8 mouse cellular contexts compared by ENCODE assay signal in the genomic region with DNA sequence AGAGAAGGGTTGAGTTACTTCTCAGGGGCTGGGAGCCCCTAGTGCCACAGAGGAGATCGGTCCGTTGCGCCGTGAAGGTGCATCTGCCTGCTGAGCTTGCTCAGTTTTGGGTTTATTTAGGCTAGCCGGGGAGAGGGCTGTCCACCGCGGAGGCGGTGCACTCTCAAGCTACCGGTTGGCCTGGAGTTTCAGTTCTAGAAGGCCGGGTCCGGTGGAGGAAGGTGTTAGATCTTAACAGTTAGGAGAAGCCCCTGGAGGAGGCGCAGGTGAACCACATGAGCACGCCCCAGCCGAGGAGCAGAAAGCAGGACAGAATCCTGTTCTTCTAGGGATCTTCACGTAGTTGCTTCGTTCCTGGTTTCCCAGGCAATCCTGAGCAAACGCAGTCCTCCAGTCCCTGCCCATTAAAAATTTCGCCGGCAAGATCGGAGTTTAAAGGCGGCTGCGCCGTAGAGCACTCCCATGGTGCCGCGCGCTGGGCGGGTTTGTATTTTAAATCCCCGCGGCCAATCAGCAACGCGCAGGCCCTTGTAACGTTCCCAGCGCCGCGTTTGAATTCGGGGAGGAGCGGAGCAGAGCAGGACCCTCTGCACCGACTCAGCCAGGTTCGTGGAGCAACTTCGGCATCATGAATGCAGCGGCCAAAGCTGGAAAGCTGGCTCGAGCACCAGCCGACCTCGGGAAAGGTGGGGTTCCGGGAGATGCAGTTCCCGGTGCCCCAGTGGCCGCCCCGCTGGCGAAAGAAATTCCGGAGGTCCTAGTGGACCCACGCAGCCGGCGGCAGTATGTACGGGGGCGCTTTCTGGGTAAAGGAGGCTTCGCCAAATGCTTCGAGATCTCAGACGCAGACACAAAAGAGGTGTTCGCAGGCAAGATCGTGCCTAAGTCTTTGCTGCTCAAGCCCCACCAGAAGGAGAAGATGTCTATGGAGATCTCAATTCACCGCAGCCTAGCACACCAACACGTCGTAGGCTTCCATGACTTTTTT. TPM values are rescaled to one million over a fixed set of nuclear protein-coding genes. Genes with fewer than 3 reads are reported as not detected.
DNase-seq lines count a peak whose midpoint lies in the region; ATAC-seq and TF ChIP-seq lines count a peak whose summit lies in the region.

A gene (plus strand): TSS at position 525 of the 988 bp plus-strand sequence.

- H3K4me1 ChIP-seq in embryonic facial prominence, embryonic 13.5 days = peaks cover 40% of the 10 kb centered on the region
- no peaks in the 10 kb centered on the region for H3K4me1 ChIP-seq in kidney, adult 2 months (ENCODE audit: control insufficient read depth, insufficient read depth, low read length)
- H3K4me1 ChIP-seq in limb, embryonic 12.5 days (replicated peaks) = peaks cover 31% of the 10 kb centered on the region
- peaks cover 28% of the 10 kb centered on the region for H3K4me1 ChIP-seq in midbrain, embryonic 15.5 days

- H3K4me3 ChIP-seq in embryonic facial prominence, embryonic 13.5 days = peak within 1 kb of the TSS; percentile 81
- peak within 1 kb of the TSS; percentile 77 for H3K4me3 ChIP-seq in kidney, adult 2 months (ENCODE audit: insufficient read depth, low read depth, low read length)
- H3K4me3 ChIP-seq in limb, embryonic 12.5 days (replicated peaks) = peak within 1 kb of the TSS; percentile 72
- H3K4me3 ChIP-seq in midbrain, embryonic 15.5 days = peak within 1 kb of the TSS; percentile 62

- peak within 1 kb of the TSS; percentile 82 for H3K9ac ChIP-seq in embryonic facial prominence, embryonic 13.5 days
- H3K9ac ChIP-seq in limb, embryonic 12.5 days (replicated peaks) = peak within 1 kb of the TSS; percentile 70
- peak within 1 kb of the TSS; percentile 54 for H3K9ac ChIP-seq in midbrain, embryonic 15.5 days

- H3K27ac ChIP-seq in embryonic facial prominence, embryonic 13.5 days = peak within 1 kb of the TSS; percentile 85
- peak within 1 kb of the TSS; percentile 6; the same call in 1 of the 2 replicates for H3K27ac ChIP-seq in kidney, adult 2 months (ENCODE audit: insufficient read depth, low read depth, low read length)
- H3K27ac ChIP-seq in limb, embryonic 12.5 days = peak within 1 kb of the TSS; percentile 91
- H3K27ac ChIP-seq in midbrain, embryonic 15.5 days = peak within 1 kb of the TSS; percentile 68

- no peaks in the 10 kb centered on the region for H3K27me3 ChIP-seq in embryonic facial prominence, embryonic 13.5 days
- no peaks in the 10 kb centered on the region for H3K27me3 ChIP-seq in kidney, adult 2 months (replicated peaks; ENCODE audit: control insufficient read depth, insufficient read depth, low read length)
- H3K27me3 ChIP-seq in limb, embryonic 12.5 days = no peaks in the 10 kb centered on the region
- no peaks in the 10 kb centered on the region for H3K27me3 ChIP-seq in midbrain, embryonic 15.5 days (replicated peaks)

- H3K36me3 ChIP-seq in embryonic facial prominence, embryonic 13.5 days = peaks cover 26% of the 10 kb centered on the region
- H3K36me3 ChIP-seq in kidney, adult 2 months (ENCODE audit: control insufficient read depth, insufficient read depth, low read length) = no peaks in the 10 kb centered on the region
- H3K36me3 ChIP-seq in limb, embryonic 12.5 days = peaks cover 35% of the 10 kb centered on the region
- no peaks in the 10 kb centered on the region for H3K36me3 ChIP-seq in midbrain, embryonic 15.5 days (replicated peaks)

- H3K9me3 ChIP-seq in embryonic facial prominence, embryonic 13.5 days = no peaks in the 10 kb centered on the region
- H3K9me3 ChIP-seq in limb, embryonic 12.5 days = no peaks in the 10 kb centered on the region
- H3K9me3 ChIP-seq in midbrain, embryonic 15.5 days = no peaks in the 10 kb centered on the region

- peak within 1 kb of the TSS; percentile 86 for H3K4me2 ChIP-seq in embryonic facial prominence, embryonic 13.5 days
- H3K4me2 ChIP-seq in limb, embryonic 12.5 days = peak within 1 kb of the TSS; percentile 77
- H3K4me2 ChIP-seq in midbrain, embryonic 15.5 days = peak within 1 kb of the TSS; percentile 87

- TF ChIP-seq CTCF in kidney, adult 2 months (conservative IDR thresholded peaks at IDR 0.05; ENCODE audit: insufficient read depth, insufficient read length, low read depth, low read length) = no peak

- DNase-seq in 3T3-L1 (ENCODE audit: low read depth, low spot score) = peak; percentile 87
- DNase-seq in adrenal gland, postnatal 36 days = peak; percentile 87 to 90
- peak; percentile 80 to 85 for DNase-seq in heart, adult 18-20 months
- peak; percentile 88 for DNase-seq in kidney, adult 2 months
- peak; percentile 83 to 90 for DNase-seq in spleen, postnatal 10 days (ENCODE audit: low spot score in 2 of 2)

- peak; percentile 78 for ATAC-seq in embryonic facial prominence, embryonic 13.5 days (ENCODE audit: insufficient number of reproducible peaks, insufficient read depth, low FRiP score, low TSS enrichment, low read depth)
- peak; percentile 87 for ATAC-seq in limb, embryonic 12.5 days (ENCODE audit: insufficient number of reproducible peaks, insufficient read depth, low FRiP score, low TSS enrichment, low read depth)
- ATAC-seq in midbrain, embryonic 15.5 days (replicated peaks) = peak; percentile 94

- TF ChIP-seq POLR2A in kidney, adult 2 months (IDR thresholded peaks at IDR 0.05; ENCODE audit: low read depth, low read length) = no peak

- under 1% methylated on average over 63 of the region's 63 CpGs for WGBS in embryonic facial prominence, embryonic 13.5 days
- WGBS in kidney, adult 2 months = under 1% methylated on average over 63 of the region's 63 CpGs
- under 1% methylated on average over 63 of the region's 63 CpGs for WGBS in limb, embryonic 12.5 days
- under 1% methylated on average over 63 of the region's 63 CpGs for WGBS in midbrain, embryonic 15.5 days

RNA-seq across cellular contexts. Expression of the gene that starts here (rescaled TPM):
- 1 to 10 TPM; 4.0 to 4.3 TPM for total RNA-seq in adrenal gland, postnatal 36 days (2021)
- polyA plus RNA-seq in embryonic facial prominence, embryonic 13.5 days (2015; fragmentation: Nextera tagmentation; extraction: Ambion mirVana) = 112 and 125 TPM in 2 replicates
- total RNA-seq in heart, adult 18-20 months (2021) = under 1 TPM; 0.41 to 0.94 TPM
- 1.1 and 1.5 TPM in 2 replicates for polyA plus RNA-seq in kidney, adult 2 months (2012; rRNA removed)
- polyA plus RNA-seq in limb, embryonic 12.5 days (2016; fragmentation: Nextera tagmentation; extraction: Ambion mirVana) = 160 and 161 TPM in 2 replicates
- polyA plus RNA-seq in midbrain, embryonic 15.5 days (2015; fragmentation: Nextera tagmentation; extraction: Ambion mirVana) = 17.2 and 22.9 TPM in 2 replicates

Comparison
In these comparisons a context has a peak if more than half of its experiments do, and no peak if none do; other contexts are left out.
1. Peak in every context shown above with its lines: DNase-seq, ATAC-seq, H3K4me3 ChIP-seq and H3K27ac ChIP-seq.
2. Peak in DNase-seq in heart, adult 18-20 months; RNA of the gene not detected or under 1 TPM.
3. H3K27ac ChIP-seq: peak in every context shown above with its lines; median percentile 91 in limb, embryonic 12.5 days; 85 in embryonic facial prominence, embryonic 13.5 days; 68 in midbrain, embryonic 15.5 days; 6 in kidney, adult 2 months.